Mouse (Mus musculus) heart, adult 2 months (tissue): ENCODE results near the gene Drosha.

ENCODE experiments used
- EP300 ChIP-seq: fragments of 200-500 bp; IDR thresholded peaks from 2 replicates; pipeline ENCODE4 v1.6.1; 2011; ENCODE audit warnings: low read depth, low read length, control low read depth; ENCODE audit not compliant: insufficient read depth
- POLR2A ChIP-seq: fragments of 200-500 bp; IDR thresholded peaks from 2 replicates; pipeline ENCODE4 v1.6.1; 2011; ENCODE audit warnings: mild to moderate bottlenecking, low read depth, low read length, control low read depth; ENCODE audit not compliant: insufficient read depth

GRCm38 (mm10) chr15:12876881-12877280, 52.3 kb downstream of the Drosha start:
- TF ChIP-seq POLR2A (no peak), EP300 (no peak)
